Mouse (Mus musculus): ENCODE results near the gene Egfr. TPM values are rescaled to one million over a fixed set of nuclear protein-coding genes. Genes with fewer than 3 reads are reported as not detected.

The Egfr gene
- polyA plus RNA-seq, 1 experiment from 2014 or later, result 2.5 TPM

DNA sequence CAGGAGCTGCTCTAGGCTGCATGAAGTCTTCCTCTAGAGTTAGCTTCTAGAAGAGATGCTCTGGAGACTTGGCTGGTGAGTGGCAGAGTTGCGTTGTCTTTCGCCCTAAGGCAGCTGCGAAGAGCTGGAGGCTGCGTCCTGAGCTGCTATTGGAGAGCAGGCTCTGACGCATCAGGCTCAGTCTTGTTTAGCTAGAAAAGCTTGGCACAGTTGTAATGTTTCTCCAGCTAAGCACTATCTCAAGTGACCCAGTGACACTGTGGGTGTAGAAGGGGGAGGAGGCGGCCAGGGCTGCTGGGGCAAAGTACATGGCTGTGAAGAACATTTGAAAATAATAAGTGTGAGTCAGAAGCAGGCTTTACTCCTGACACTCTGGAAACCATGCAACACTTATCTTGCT lies 48.5 kb downstream of the Egfr start:
- peak overlapping the region; percentile 20; the same call in 1 of the 2 replicates for H3K4me2 ChIP-seq (ENCODE audit: low read length)
- peaks cover 3 to 17% of the 10 kb centered on the region in 2 experiments; a peak in 2 of 4 replicates for H3K4me1 ChIP-seq (ENCODE audit: control insufficient read depth in 2 of 2, insufficient read depth in 2 of 2, low read length in 2 of 2)
- no peaks in the 10 kb centered on the region for H3K9me3 ChIP-seq (ENCODE audit: control insufficient read depth, low read length)
- no peaks in the 10 kb centered on the region for H3K36me3 ChIP-seq (ENCODE audit: control insufficient read depth, insufficient read depth, low read length)
- no peak overlapping the region for H3K27ac ChIP-seq (replicated peaks in 1 of 2; ENCODE audit: control insufficient read depth in 1 of 2, insufficient read depth in 1 of 2, low read depth in 2 of 2, low read length in 2 of 2)
- H3K27me3 ChIP-seq (ENCODE audit: control insufficient read depth, insufficient read depth, low read length), result peaks cover 10% of the 10 kb centered on the region; the same call in 1 of the 2 replicates
- peak; percentile 86 for ATAC-seq (ENCODE audit: insufficient number of reproducible peaks, insufficient read depth, low FRiP score, low read depth)
- H3K4me3 ChIP-seq (ENCODE audit: control insufficient read depth in 1 of 2, insufficient read depth in 1 of 2, low read depth in 1 of 2, low read length in 2 of 2), result no peak overlapping the region
- 44% methylated on average over 6 of the region's 6 CpGs for WGBS
- no peak overlapping the region for H3K9ac ChIP-seq (ENCODE audit: low read length)

- WGBS, result 37% methylated on average over 1 of the region's 1 CpGs
- ATAC-seq (ENCODE audit: insufficient number of reproducible peaks, insufficient read depth, low FRiP score, low read depth), result no peak
- Histone ChIP-seq H3K4me2 (ENCODE audit: low read length) (no peak overlapping the region), H3K36me3 (ENCODE audit: control insufficient read depth, insufficient read depth, low read length) (no peaks in the 10 kb centered on the region), H3K9ac (ENCODE audit: low read length) (no peak overlapping the region), H3K27me3 (ENCODE audit: control insufficient read depth, insufficient read depth, low read length) (peaks cover 15% of the 10 kb centered on the region; the same call in 1 of the 2 replicates), H3K9me3 (ENCODE audit: control insufficient read depth, low read length) (no peaks in the 10 kb centered on the region), H3K4me1 (ENCODE audit: control insufficient read depth in 2 of 2, insufficient read depth in 2 of 2, low read length in 2 of 2) (peaks cover 3 to 11% of the 10 kb centered on the region in 2 experiments; a peak in 2 of 4 replicates), H3K27ac (replicated peaks in 1 of 2; ENCODE audit: control insufficient read depth in 1 of 2, insufficient read depth in 1 of 2, low read depth in 2 of 2, low read length in 2 of 2) (no peak overlapping the region), H3K4me3 (ENCODE audit: control insufficient read depth in 1 of 2, insufficient read depth in 1 of 2, low read depth in 1 of 2, low read length in 2 of 2) (no peak overlapping the region)
These were observed 50.7 kb downstream of the Egfr start for GRCm38 (mm10) chr11:16802668-16803067.

DNA sequence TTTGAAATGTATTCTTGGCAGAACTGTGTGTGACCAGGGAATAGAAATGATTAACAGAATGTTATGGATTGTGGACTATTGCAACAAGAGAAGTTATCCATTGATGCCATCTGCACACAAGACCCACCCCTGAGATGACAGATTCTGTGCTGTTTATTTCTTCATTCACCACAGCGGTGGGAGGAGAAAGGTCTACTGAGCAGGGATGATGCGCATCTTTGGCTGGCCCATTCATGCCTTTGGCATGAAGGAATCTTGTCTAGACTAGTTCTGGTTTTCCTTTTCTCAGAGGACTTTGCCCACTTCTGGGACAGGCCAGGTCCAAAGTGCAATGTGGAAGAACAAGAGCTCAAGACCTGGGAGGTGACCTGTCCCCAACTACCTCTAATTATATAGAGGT lies 52.0 kb downstream of the Egfr start:
- 93% methylated on average over 2 of the region's 2 CpGs for WGBS
- H3K27me3 ChIP-seq (ENCODE audit: control insufficient read depth, insufficient read depth, low read length), result peaks cover 24% of the 10 kb centered on the region
- H3K36me3 ChIP-seq (ENCODE audit: control insufficient read depth, insufficient read depth, low read length), result no peaks in the 10 kb centered on the region
- H3K9ac ChIP-seq (ENCODE audit: low read length), result no peak overlapping the region
- H3K9me3 ChIP-seq (ENCODE audit: control insufficient read depth, low read length), result no peaks in the 10 kb centered on the region
- H3K4me3 ChIP-seq (ENCODE audit: control insufficient read depth in 1 of 2, insufficient read depth in 1 of 2, low read depth in 1 of 2, low read length in 2 of 2), result no peak overlapping the region
- ATAC-seq (ENCODE audit: insufficient number of reproducible peaks, insufficient read depth, low FRiP score, low read depth), result no peak
- H3K4me1 ChIP-seq (ENCODE audit: control insufficient read depth in 2 of 2, insufficient read depth in 2 of 2, low read length in 2 of 2), result peaks cover 3 to 11% of the 10 kb centered on the region in 2 experiments; a peak in 2 of 4 replicates
- no peak overlapping the region for H3K4me2 ChIP-seq (ENCODE audit: low read length)
- H3K27ac ChIP-seq (replicated peaks in 1 of 2; ENCODE audit: control insufficient read depth in 1 of 2, insufficient read depth in 1 of 2, low read depth in 2 of 2, low read length in 2 of 2), result no peak overlapping the region

GRCm38 (mm10) chr11:16805886-16806285 lies 53.9 kb downstream of the Egfr start:
- peaks cover 29% of the 10 kb centered on the region for H3K27me3 ChIP-seq (ENCODE audit: control insufficient read depth, insufficient read depth, low read length)
- H3K27ac ChIP-seq (replicated peaks in 1 of 2; ENCODE audit: control insufficient read depth in 1 of 2, insufficient read depth in 1 of 2, low read depth in 2 of 2, low read length in 2 of 2), result no peak overlapping the region
- ATAC-seq (ENCODE audit: insufficient number of reproducible peaks, insufficient read depth, low FRiP score, low read depth), result no peak
- no peak overlapping the region for H3K4me2 ChIP-seq (ENCODE audit: low read length)
- H3K4me3 ChIP-seq (ENCODE audit: control insufficient read depth in 1 of 2, insufficient read depth in 1 of 2, low read depth in 1 of 2, low read length in 2 of 2), result no peak overlapping the region
- no peaks in the 10 kb centered on the region for H3K9me3 ChIP-seq (ENCODE audit: control insufficient read depth, low read length)
- H3K9ac ChIP-seq (ENCODE audit: low read length), result no peak overlapping the region
- H3K36me3 ChIP-seq (ENCODE audit: control insufficient read depth, insufficient read depth, low read length), result no peaks in the 10 kb centered on the region
- peaks cover under 1 to 2% of the 10 kb centered on the region in 2 experiments; a peak in 2 of 4 replicates for H3K4me1 ChIP-seq (ENCODE audit: control insufficient read depth in 2 of 2, insufficient read depth in 2 of 2, low read length in 2 of 2)
- WGBS, result 89% methylated on average over 4 of the region's 4 CpGs

DNA sequence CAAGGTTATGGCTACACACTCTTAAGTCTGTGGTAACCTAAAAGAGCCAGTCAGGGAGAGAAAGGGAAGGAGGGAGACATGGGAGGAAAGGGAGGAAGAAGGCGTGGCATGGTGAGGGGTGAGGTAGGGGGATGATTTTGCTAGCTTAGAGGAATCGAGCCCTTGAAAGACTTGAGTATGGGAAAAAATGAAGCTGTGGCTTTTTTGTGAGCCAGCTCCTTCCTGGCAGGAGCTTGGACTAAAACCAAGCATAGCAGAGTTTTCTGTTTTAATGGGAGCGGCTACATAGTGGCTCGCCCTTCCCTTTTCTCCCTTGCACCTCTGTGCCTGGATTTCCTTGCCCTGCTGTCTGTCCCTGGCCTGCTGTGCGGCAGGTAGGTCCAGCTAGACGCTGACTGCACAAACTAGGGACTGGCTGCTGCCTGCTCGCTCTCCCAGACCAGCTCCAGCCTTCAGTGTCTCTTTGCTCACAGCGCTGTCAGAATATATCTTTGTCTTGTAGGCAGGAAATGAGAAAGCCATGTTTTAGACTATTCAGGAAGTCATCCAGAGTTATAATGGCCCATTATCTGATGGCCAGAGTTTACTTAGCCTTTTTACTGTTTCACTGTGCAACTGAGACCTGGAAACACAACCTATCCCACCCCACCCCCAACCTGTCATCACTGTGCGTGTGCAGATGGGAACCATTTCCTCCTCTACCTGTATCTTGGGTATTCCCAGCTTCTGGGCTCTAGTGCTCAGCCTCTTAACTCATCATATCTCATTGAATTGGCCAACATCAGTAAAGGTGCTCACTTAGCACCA lies 57.4 kb downstream of the Egfr start:
- H3K4me2 ChIP-seq (ENCODE audit: low read length), result no peak overlapping the region

GRCm38 (mm10) chr11:16810086-16810485 lies 58.1 kb downstream of the Egfr start:
- Histone ChIP-seq H3K4me3 (ENCODE audit: control insufficient read depth in 1 of 2, insufficient read depth in 1 of 2, low read depth in 1 of 2, low read length in 2 of 2) (no peak overlapping the region), H3K4me2 (ENCODE audit: low read length) (no peak overlapping the region), H3K27me3 (ENCODE audit: control insufficient read depth, insufficient read depth, low read length) (peaks cover 22% of the 10 kb centered on the region), H3K9me3 (ENCODE audit: control insufficient read depth, low read length) (no peaks in the 10 kb centered on the region), H3K27ac (replicated peaks in 1 of 2; ENCODE audit: control insufficient read depth in 1 of 2, insufficient read depth in 1 of 2, low read depth in 2 of 2, low read length in 2 of 2) (no peak overlapping the region; a peak in 1 of 4 replicates), H3K9ac (ENCODE audit: low read length) (no peak overlapping the region), H3K4me1 (ENCODE audit: control insufficient read depth in 2 of 2, insufficient read depth in 2 of 2, low read length in 2 of 2) (peaks cover 0 to 2% of the 10 kb centered on the region in 2 experiments; a peak in 1 of 4 replicates), H3K36me3 (ENCODE audit: control insufficient read depth, insufficient read depth, low read length) (no peaks in the 10 kb centered on the region)
- WGBS, result 67% methylated on average over 3 of the region's 3 CpGs
- no peak for ATAC-seq (ENCODE audit: insufficient number of reproducible peaks, insufficient read depth, low FRiP score, low read depth)

More for the DNA sequence above, 57.4 kb downstream of the Egfr start:
- whole genome bisulfite sequencing, result 53% methylated on average over 9 of the region's 9 CpGs
- Histone ChIP-seq H3K27me3 (ENCODE audit: control insufficient read depth, insufficient read depth, low read length) (peaks cover 19% of the 10 kb centered on the region), H3K36me3 (ENCODE audit: control insufficient read depth, insufficient read depth, low read length) (no peaks in the 10 kb centered on the region), H3K9me3 (ENCODE audit: control insufficient read depth, low read length) (no peaks in the 10 kb centered on the region), H3K27ac (replicated peaks in 1 of 2; ENCODE audit: control insufficient read depth in 1 of 2, insufficient read depth in 1 of 2, low read depth in 2 of 2, low read length in 2 of 2) (peak overlapping the region; percentile 53 to 69), H3K9ac (ENCODE audit: low read length) (no peak overlapping the region), H3K4me3 (ENCODE audit: control insufficient read depth in 1 of 2, insufficient read depth in 1 of 2, low read depth in 1 of 2, low read length in 2 of 2) (no peak overlapping the region), H3K4me1 (ENCODE audit: control insufficient read depth in 2 of 2, insufficient read depth in 2 of 2, low read length in 2 of 2) (peaks cover 0 to 2% of the 10 kb centered on the region in 2 experiments; a peak in 1 of 4 replicates)
- ATAC-seq (ENCODE audit: insufficient number of reproducible peaks, insufficient read depth, low FRiP score, low read depth), result no peak

GRCm38 (mm10) chr11:16813298-16813697 lies 61.3 kb downstream of the Egfr start:
- Histone ChIP-seq H3K4me3 (ENCODE audit: control insufficient read depth in 1 of 2, insufficient read depth in 1 of 2, low read depth in 1 of 2, low read length in 2 of 2) (no peak overlapping the region), H3K36me3 (ENCODE audit: control insufficient read depth, insufficient read depth, low read length) (no peaks in the 10 kb centered on the region), H3K4me1 (ENCODE audit: control insufficient read depth in 2 of 2, insufficient read depth in 2 of 2, low read length in 2 of 2) (peaks cover 0 to 4% of the 10 kb centered on the region in 2 experiments; a peak in 1 of 4 replicates), H3K27ac (replicated peaks in 1 of 2; ENCODE audit: control insufficient read depth in 1 of 2, insufficient read depth in 1 of 2, low read depth in 2 of 2, low read length in 2 of 2) (no peak overlapping the region), H3K9ac (ENCODE audit: low read length) (no peak overlapping the region), H3K4me2 (ENCODE audit: low read length) (no peak overlapping the region), H3K9me3 (ENCODE audit: control insufficient read depth, low read length) (no peaks in the 10 kb centered on the region), H3K27me3 (ENCODE audit: control insufficient read depth, insufficient read depth, low read length) (peaks cover 17% of the 10 kb centered on the region)
- no peak for ATAC-seq (ENCODE audit: insufficient number of reproducible peaks, insufficient read depth, low FRiP score, low read depth)
